Mouse (Mus musculus): ENCODE results near the gene Crtc1. TPM values are rescaled to one million over a fixed set of nuclear protein-coding genes. Genes with fewer than 3 reads are reported as not detected.

Gene Crtc1
- polyA plus RNA-seq, 1 experiment from 2014 or later, result 51.7 TPM

GRCm38 (mm10) chr8:70375212-70375859, 64.0 kb downstream of the Crtc1 start:
- no peak for ATAC-seq (ENCODE audit: low FRiP score, low TSS enrichment)
- no peaks in the 10 kb centered on the region for H3K36me3 ChIP-seq (ENCODE audit: control insufficient read depth, insufficient read depth, low read length)
- peaks cover 79% of the 10 kb centered on the region for H3K27me3 ChIP-seq (ENCODE audit: control insufficient read depth, insufficient read depth, low read length)
- H3K27ac ChIP-seq (replicated peaks; ENCODE audit: low read depth, low read length), result no peak overlapping the region
- H3K9me3 ChIP-seq (ENCODE audit: control insufficient read depth, low read length), result no peaks in the 10 kb centered on the region
- H3K4me2 ChIP-seq (ENCODE audit: low read length), result 0 out of 2 replicates have a peak overlapping the region, but pooled peaks have one; percentile 45
- 0 out of 2 replicates have a peak, but pooled peaks cover 7% of the 10 kb centered on the region for H3K4me1 ChIP-seq (ENCODE audit: control insufficient read depth, insufficient read depth, low read length)
- no peak overlapping the region for H3K4me3 ChIP-seq (replicated peaks; ENCODE audit: low read depth, low read length)
- 6% methylated on average over 35 of the region's 35 CpGs for WGBS
- DNase-seq, result no peak
- no peak overlapping the region for H3K9ac ChIP-seq (replicated peaks; ENCODE audit: low read length)

- H3K9ac ChIP-seq (replicated peaks; ENCODE audit: low read length), result no peak overlapping the region
- ATAC-seq (ENCODE audit: low FRiP score, low TSS enrichment) (0 out of 2 replicates have a peak, but pooled peaks have one; percentile 41), DNase-seq (peak; percentile 56)
- H3K27me3 ChIP-seq (ENCODE audit: control insufficient read depth, insufficient read depth, low read length), result peaks cover 79% of the 10 kb centered on the region
- H3K4me2 ChIP-seq (ENCODE audit: low read length), result peak overlapping the region; percentile 45
- no peak overlapping the region for H3K27ac ChIP-seq (replicated peaks; ENCODE audit: low read depth, low read length)
- no peaks in the 10 kb centered on the region for H3K9me3 ChIP-seq (ENCODE audit: control insufficient read depth, low read length)
- H3K4me1 ChIP-seq (ENCODE audit: control insufficient read depth, insufficient read depth, low read length), result 0 out of 2 replicates have a peak, but pooled peaks cover 7% of the 10 kb centered on the region
- no peaks in the 10 kb centered on the region for H3K36me3 ChIP-seq (ENCODE audit: control insufficient read depth, insufficient read depth, low read length)
- peak overlapping the region; percentile 29 for H3K4me3 ChIP-seq (replicated peaks; ENCODE audit: low read depth, low read length)
- under 1% methylated on average over 53 of the region's 53 CpGs for WGBS
These were observed 65.0 kb downstream of the Crtc1 start for GRCm38 (mm10) chr8:70374318-70374927.

- Histone ChIP-seq H3K27ac (replicated peaks; ENCODE audit: low read depth, low read length) (no peak within 1 kb of the TSS), H3K4me1 (ENCODE audit: control insufficient read depth, insufficient read depth, low read length) (0 out of 2 replicates have a peak, but pooled peaks cover 7% of the 10 kb centered on the region), H3K4me2 (ENCODE audit: low read length) (peak within 1 kb of the TSS; percentile 45), H3K27me3 (ENCODE audit: control insufficient read depth, insufficient read depth, low read length) (peaks cover 72% of the 10 kb centered on the region), H3K36me3 (ENCODE audit: control insufficient read depth, insufficient read depth, low read length) (no peaks in the 10 kb centered on the region), H3K9ac (replicated peaks; ENCODE audit: low read length) (no peak within 1 kb of the TSS), H3K4me3 (replicated peaks; ENCODE audit: low read depth, low read length) (peak within 1 kb of the TSS; percentile 29), H3K9me3 (ENCODE audit: control insufficient read depth, low read length) (no peaks in the 10 kb centered on the region)
- WGBS, result 1% methylated on average over 47 of the region's 47 CpGs
- ATAC-seq (ENCODE audit: low FRiP score, low TSS enrichment), result no peak
- DNase-seq, result no peak
These were observed 65.7 kb downstream of the Crtc1 start, which contains the start of gene Comp for GRCm38 (mm10) chr8:70373397-70374317. Gene Comp (plus strand): TSS chr8:70373558.

GRCm38 (mm10) chr8:70371951-70372350, 67.4 kb downstream of the Crtc1 start:
- Histone ChIP-seq H3K27me3 (ENCODE audit: control insufficient read depth, insufficient read depth, low read length) (peaks cover 57% of the 10 kb centered on the region), H3K36me3 (ENCODE audit: control insufficient read depth, insufficient read depth, low read length) (no peaks in the 10 kb centered on the region), H3K4me1 (ENCODE audit: control insufficient read depth, insufficient read depth, low read length) (0 out of 2 replicates have a peak, but pooled peaks cover 7% of the 10 kb centered on the region), H3K4me3 (replicated peaks; ENCODE audit: low read depth, low read length) (no peak overlapping the region), H3K9ac (replicated peaks; ENCODE audit: low read length) (no peak overlapping the region), H3K9me3 (ENCODE audit: control insufficient read depth, low read length) (no peaks in the 10 kb centered on the region), H3K27ac (replicated peaks; ENCODE audit: low read depth, low read length) (no peak overlapping the region), H3K4me2 (ENCODE audit: low read length) (no peak overlapping the region)
- 27% methylated on average over 6 of the region's 6 CpGs for WGBS
- ATAC-seq (ENCODE audit: low FRiP score, low TSS enrichment), result no peak
- DNase-seq, result no peak

GRCm38 (mm10) chr8:70370476-70370875, 68.9 kb downstream of the Crtc1 start:
- Histone ChIP-seq H3K4me3 (replicated peaks; ENCODE audit: low read depth, low read length) (no peak overlapping the region), H3K9me3 (ENCODE audit: control insufficient read depth, low read length) (no peaks in the 10 kb centered on the region), H3K36me3 (ENCODE audit: control insufficient read depth, insufficient read depth, low read length) (no peaks in the 10 kb centered on the region), H3K27ac (replicated peaks; ENCODE audit: low read depth, low read length) (no peak overlapping the region), H3K4me2 (ENCODE audit: low read length) (no peak overlapping the region), H3K4me1 (ENCODE audit: control insufficient read depth, insufficient read depth, low read length) (0 out of 2 replicates have a peak, but pooled peaks cover 7% of the 10 kb centered on the region), H3K9ac (replicated peaks; ENCODE audit: low read length) (no peak overlapping the region), H3K27me3 (ENCODE audit: control insufficient read depth, insufficient read depth, low read length) (peaks cover 42% of the 10 kb centered on the region)
- DNase-seq, result no peak
- 80% methylated on average over 7 of the region's 7 CpGs for WGBS
- ATAC-seq (ENCODE audit: low FRiP score, low TSS enrichment), result no peak

GRCm38 (mm10) chr8:70366588-70366987, 72.8 kb downstream of the Crtc1 start:
- 72% methylated on average over 5 of the region's 5 CpGs for WGBS
- ATAC-seq (ENCODE audit: low FRiP score, low TSS enrichment) (no peak), DNase-seq (no peak)
- Histone ChIP-seq H3K9me3 (ENCODE audit: control insufficient read depth, low read length) (no peaks in the 10 kb centered on the region), H3K4me2 (ENCODE audit: low read length) (no peak overlapping the region), H3K9ac (replicated peaks; ENCODE audit: low read length) (no peak overlapping the region), H3K4me3 (replicated peaks; ENCODE audit: low read depth, low read length) (no peak overlapping the region), H3K4me1 (ENCODE audit: control insufficient read depth, insufficient read depth, low read length) (no peaks in the 10 kb centered on the region), H3K27ac (replicated peaks; ENCODE audit: low read depth, low read length) (no peak overlapping the region), H3K36me3 (ENCODE audit: control insufficient read depth, insufficient read depth, low read length) (no peaks in the 10 kb centered on the region), H3K27me3 (ENCODE audit: control insufficient read depth, insufficient read depth, low read length) (peaks cover 3% of the 10 kb centered on the region; the same call in 1 of the 2 replicates)

- H3K27me3 ChIP-seq (ENCODE audit: control insufficient read depth, insufficient read depth, low read length), result no peaks in the 10 kb centered on the region
- no peak overlapping the region for H3K4me2 ChIP-seq (ENCODE audit: low read length)
- H3K9me3 ChIP-seq (ENCODE audit: control insufficient read depth, low read length), result no peaks in the 10 kb centered on the region
- no peak overlapping the region for H3K27ac ChIP-seq (replicated peaks; ENCODE audit: low read depth, low read length)
- no peak overlapping the region for H3K9ac ChIP-seq (replicated peaks; ENCODE audit: low read length)
- no peaks in the 10 kb centered on the region for H3K4me1 ChIP-seq (ENCODE audit: control insufficient read depth, insufficient read depth, low read length)
- H3K36me3 ChIP-seq (ENCODE audit: control insufficient read depth, insufficient read depth, low read length), result no peaks in the 10 kb centered on the region
- ATAC-seq (ENCODE audit: low FRiP score, low TSS enrichment), result no peak
- 22% methylated on average over 5 of the region's 5 CpGs for WGBS
- H3K4me3 ChIP-seq (replicated peaks; ENCODE audit: low read depth, low read length), result no peak overlapping the region
- DNase-seq, result no peak
These were observed 75.3 kb downstream of the Crtc1 start for GRCm38 (mm10) chr8:70364066-70364465.

- WGBS, result 75% methylated on average over 10 of the region's 10 CpGs
- Histone ChIP-seq H3K4me3 (replicated peaks; ENCODE audit: low read depth, low read length) (no peak overlapping the region), H3K4me2 (ENCODE audit: low read length) (no peak overlapping the region), H3K4me1 (ENCODE audit: control insufficient read depth, insufficient read depth, low read length) (no peaks in the 10 kb centered on the region), H3K27ac (replicated peaks; ENCODE audit: low read depth, low read length) (no peak overlapping the region), H3K27me3 (ENCODE audit: control insufficient read depth, insufficient read depth, low read length) (no peaks in the 10 kb centered on the region), H3K9me3 (ENCODE audit: control insufficient read depth, low read length) (no peaks in the 10 kb centered on the region), H3K9ac (replicated peaks; ENCODE audit: low read length) (no peak overlapping the region), H3K36me3 (ENCODE audit: control insufficient read depth, insufficient read depth, low read length) (no peaks in the 10 kb centered on the region)
- DNase-seq (no peak), ATAC-seq (ENCODE audit: low FRiP score, low TSS enrichment) (no peak)
These were observed 77.8 kb downstream of the Crtc1 start for GRCm38 (mm10) chr8:70361484-70362032.

Data from midbrain, embryonic 14.5 days (tissue).